Mouse (Mus musculus) liver, embryonic 15.5 days (tissue): ENCODE data around the gene Ifitm6. TPM values are rescaled to one million over a fixed set of nuclear protein-coding genes. Genes with fewer than 3 reads are reported as not detected.
A peak's percentile ranks its signal among the peaks of the same experiment; 100 is the strongest.
"Not testable (repeated sequence)": the region's sequence is repeated elsewhere in the genome, so short reads cannot be mapped to it uniquely, and the experiment has no call there.

Experiments
- ATAC-seq: fragments of 200-750 bp; cut with Nextera tagmentation; 2 replicates; pipeline ENCODE4 v1.8.0; 2017; ENCODE audit warnings: moderate number of reproducible peaks, mild to moderate bottlenecking, moderate library complexity; ENCODE audit not compliant: insufficient read depth
- H3K27ac ChIP-seq: fragments of 300-500 bp; sonication (generic); replicated peaks from 2 replicates; pipeline ENCODE4 v1.5.1; 2015; ENCODE audit warnings: mild to moderate bottlenecking, inconsistent platforms
- H3K27me3 ChIP-seq: fragments of 300-500 bp; sonication (generic); 2 replicates; pipeline ENCODE4 v1.6.1; 2015; ENCODE audit warnings: mild to moderate bottlenecking, inconsistent platforms
- H3K36me3 ChIP-seq: fragments of 300-500 bp; sonication (generic); replicated peaks from 2 replicates; pipeline ENCODE4 v1.6.1; 2015; ENCODE audit warnings: moderate library complexity, mild to moderate bottlenecking, inconsistent platforms
- H3K4me1 ChIP-seq: fragments of 300-500 bp; sonication (generic); replicated peaks from 2 replicates; pipeline ENCODE4 v1.6.1; 2015; ENCODE audit warnings: inconsistent platforms
- H3K4me2 ChIP-seq: fragments of 300-500 bp; sonication (generic); 2 replicates; pipeline ENCODE4 v1.6.1; 2015; ENCODE audit warnings: moderate library complexity, mild to moderate bottlenecking, inconsistent platforms
- H3K4me3 ChIP-seq: fragments of 300-500 bp; sonication (generic); replicated peaks from 2 replicates; pipeline ENCODE4 v1.5.1; 2015; ENCODE audit warnings: mild to moderate bottlenecking, inconsistent platforms
- H3K9ac ChIP-seq: fragments of 300-500 bp; sonication (generic); 2 replicates; pipeline ENCODE4 v1.6.1; 2015; ENCODE audit warnings: moderate library complexity, mild to moderate bottlenecking, inconsistent platforms
- H3K9me3 ChIP-seq: fragments of 300-500 bp; sonication (generic); replicated peaks from 2 replicates; pipeline ENCODE4 v1.6.1; 2016; ENCODE audit warnings: inconsistent platforms
- WGBS: fragments of 180-500 bp; shearing (Covaris S2); methylation state at CpG from one replicate; pipeline ENCODE4 v1.1.7; 2015; ENCODE audit warnings: mixed read lengths; ENCODE audit not compliant: insufficient replicate concordance; 5-methylcytosine and 5-hydroxymethylcytosine counted together
- polyA plus RNA-seq: library from polyadenylated mRNA; unstranded; fragments of >200 nt; fragmentation: Nextera tagmentation; extraction: Ambion mirVana; gene quantifications from 2 replicates; pipeline ENCODE4 v1.2.1, GENCODE M21; 2015

Ifitm6 gene
- polyA plus RNA-seq, 1 experiment from 2014 or later, result 23.2 TPM

DNA sequence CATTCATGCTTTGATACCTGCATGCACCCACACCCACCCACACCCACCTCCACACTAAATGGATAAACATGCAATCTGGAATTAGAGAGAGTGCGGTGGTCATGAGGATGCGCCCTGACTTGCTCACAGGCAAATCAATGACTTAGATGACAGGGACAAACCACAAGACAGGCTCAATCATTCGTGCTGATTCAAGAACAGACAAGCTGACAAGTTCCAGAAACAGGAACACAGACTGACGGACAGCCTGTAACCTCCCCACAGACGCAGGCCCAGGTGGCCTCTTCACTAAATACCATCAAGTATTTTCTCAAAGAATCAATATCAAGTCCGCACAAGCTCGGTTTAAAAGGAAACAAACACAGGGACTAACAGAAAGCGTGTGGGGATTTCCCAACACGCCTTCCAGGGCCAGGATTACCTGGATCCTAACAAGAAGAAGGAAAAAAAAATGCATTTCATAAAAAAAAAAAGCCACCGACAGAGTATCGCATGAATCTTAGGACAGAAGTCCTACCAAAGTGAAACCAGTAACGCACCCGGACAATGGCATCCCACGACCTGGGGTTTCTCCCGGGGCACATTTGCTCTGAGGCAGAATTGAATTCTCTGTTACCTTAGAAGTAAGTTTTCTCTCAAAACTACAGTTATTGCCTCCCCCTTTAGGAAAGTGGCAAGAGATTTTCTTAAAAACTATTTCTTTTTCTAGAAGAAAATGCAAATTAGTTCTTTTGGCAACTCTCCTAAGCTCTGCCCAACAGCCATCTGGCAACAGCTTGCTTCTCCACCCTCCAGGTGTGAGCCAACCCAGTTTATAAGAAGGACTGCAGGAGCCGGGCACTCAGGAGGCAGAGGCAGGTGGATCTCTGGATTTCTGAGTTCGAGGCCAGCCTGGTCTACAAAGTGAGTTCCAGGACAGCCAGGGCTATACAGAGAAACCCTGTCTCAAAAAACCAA lies 30.3 kb downstream of the Ifitm6 start:
- Histone ChIP-seq H3K27me3 (no peaks in the 10 kb centered on the region), H3K4me1 (peaks cover 13% of the 10 kb centered on the region), H3K9ac (no peak overlapping the region), H3K27ac (no peak overlapping the region), H3K36me3 (no peaks in the 10 kb centered on the region), H3K4me2 (no peak overlapping the region), H3K4me3 (no peak overlapping the region), H3K9me3 (no peaks in the 10 kb centered on the region)
- WGBS, result 49% methylated on average over 17 of the region's 17 CpGs
- ATAC-seq, result no peak

DNA sequence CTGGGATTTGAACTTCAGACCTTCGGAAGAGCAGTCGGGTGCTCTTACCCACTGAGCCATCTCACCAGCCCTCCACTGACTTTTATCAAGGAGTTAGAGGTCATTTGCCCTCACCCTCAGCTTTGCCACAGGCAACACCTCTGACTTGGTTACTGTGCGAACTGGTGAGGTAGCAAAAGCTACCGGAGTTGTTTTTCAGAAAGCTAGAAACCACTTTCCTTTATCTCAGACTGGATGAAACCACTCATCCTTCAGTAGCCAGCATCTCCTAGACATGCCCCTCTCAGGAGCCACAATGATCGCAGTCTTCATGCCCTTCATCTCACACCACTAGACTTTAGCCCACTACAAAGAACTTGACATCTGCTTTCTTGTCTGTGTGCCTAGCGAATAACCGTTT lies 34.8 kb downstream of the Ifitm6 start:
- Histone ChIP-seq H3K36me3 (no peaks in the 10 kb centered on the region), H3K9ac (no peak overlapping the region), H3K4me3 (no peak overlapping the region), H3K27me3 (no peaks in the 10 kb centered on the region), H3K4me2 (no peak overlapping the region), H3K4me1 (no peaks in the 10 kb centered on the region; the same call in 1 of the 2 replicates), H3K27ac (no peak overlapping the region), H3K9me3 (no peaks in the 10 kb centered on the region)
- no peak for ATAC-seq
- 42% methylated on average over 7 of the region's 7 CpGs for WGBS

DNA sequence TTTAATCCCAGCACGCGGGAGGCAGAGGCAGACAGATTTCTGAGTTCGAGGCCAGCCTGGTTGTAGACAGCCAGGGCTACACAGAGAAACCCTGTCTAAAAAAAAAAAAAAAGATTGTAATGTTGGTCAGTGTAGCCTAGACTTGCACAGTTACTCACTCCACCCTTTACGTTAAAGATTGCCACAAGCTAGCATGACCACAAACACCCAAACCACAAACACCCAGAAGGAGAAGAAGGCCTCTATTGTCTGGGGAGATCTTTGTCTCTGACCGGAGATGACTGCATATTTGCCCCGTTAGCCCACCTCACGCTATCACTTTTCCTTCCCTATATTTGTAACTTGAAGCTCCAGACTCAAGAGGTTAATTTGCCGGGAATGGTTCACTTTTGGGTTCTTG lies 36.0 kb downstream of the Ifitm6 start:
- Histone ChIP-seq H3K27ac (no peak overlapping the region), H3K4me3 (no peak overlapping the region), H3K9ac (no peak overlapping the region), H3K4me1 (no peaks in the 10 kb centered on the region; the same call in 1 of the 2 replicates), H3K36me3 (no peaks in the 10 kb centered on the region), H3K27me3 (no peaks in the 10 kb centered on the region), H3K9me3 (no peaks in the 10 kb centered on the region), H3K4me2 (no peak overlapping the region)
- WGBS, result 24% methylated on average over 8 of the region's 8 CpGs
- ATAC-seq, result no peak

DNA sequence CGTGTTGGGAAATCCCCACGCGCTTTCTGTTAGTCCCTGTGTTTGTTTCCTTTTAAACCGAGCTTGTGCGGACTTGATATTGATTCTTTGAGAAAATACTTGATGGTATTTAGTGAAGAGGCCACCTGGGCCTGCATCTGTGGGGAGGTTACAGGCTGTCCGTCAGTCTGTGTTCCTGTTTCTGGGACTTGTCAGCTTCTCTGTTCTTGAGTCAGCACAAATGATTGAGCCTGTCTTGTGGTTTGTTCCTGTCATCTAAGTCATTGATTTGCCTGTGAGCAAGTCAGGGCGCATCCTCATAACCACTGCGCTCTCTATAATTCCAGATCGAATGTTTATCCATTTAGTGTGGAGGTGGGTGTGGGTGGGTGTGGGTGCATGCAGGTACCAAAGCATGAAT lies 41.0 kb downstream of the Ifitm6 start:
- not testable (repeated sequence) for H3K4me2 ChIP-seq, H3K27ac ChIP-seq, H3K4me3 ChIP-seq, H3K36me3 ChIP-seq, H3K9me3 ChIP-seq, H3K9ac ChIP-seq, H3K27me3 ChIP-seq, ATAC-seq, H3K4me1 ChIP-seq
- WGBS, result 60% methylated on average over 9 of the region's 9 CpGs

DNA sequence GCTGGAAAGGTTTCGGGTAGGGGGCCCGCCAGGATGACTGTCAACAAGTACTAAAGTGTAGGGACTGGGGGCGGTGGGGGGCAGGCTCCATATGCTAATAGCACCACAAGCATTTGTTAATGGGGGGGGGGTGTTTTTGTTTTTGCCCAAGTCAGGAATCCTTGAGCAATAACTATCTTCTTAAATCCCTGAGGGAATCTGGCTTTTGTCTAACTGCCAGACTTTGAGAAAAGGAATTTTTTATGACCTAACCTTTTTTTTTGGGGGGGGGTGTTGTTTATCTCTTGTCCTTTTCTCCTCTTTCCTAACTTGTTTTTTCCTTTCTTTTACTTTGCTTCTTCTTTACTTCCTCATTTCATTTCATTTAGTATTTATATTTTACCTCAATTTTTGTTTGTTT lies 42.3 kb downstream of the Ifitm6 start:
- Histone ChIP-seq H3K9me3 (no peaks in the 10 kb centered on the region), H3K4me2 (no peak overlapping the region), H3K27me3 (no peaks in the 10 kb centered on the region), H3K4me3 (no peak overlapping the region), H3K36me3 (no peaks in the 10 kb centered on the region), H3K4me1 (peaks cover 12% of the 10 kb centered on the region), H3K9ac (no peak overlapping the region), H3K27ac (no peak overlapping the region)
- 48% methylated on average over 3 of the region's 3 CpGs for WGBS
- no peak for ATAC-seq

DNA sequence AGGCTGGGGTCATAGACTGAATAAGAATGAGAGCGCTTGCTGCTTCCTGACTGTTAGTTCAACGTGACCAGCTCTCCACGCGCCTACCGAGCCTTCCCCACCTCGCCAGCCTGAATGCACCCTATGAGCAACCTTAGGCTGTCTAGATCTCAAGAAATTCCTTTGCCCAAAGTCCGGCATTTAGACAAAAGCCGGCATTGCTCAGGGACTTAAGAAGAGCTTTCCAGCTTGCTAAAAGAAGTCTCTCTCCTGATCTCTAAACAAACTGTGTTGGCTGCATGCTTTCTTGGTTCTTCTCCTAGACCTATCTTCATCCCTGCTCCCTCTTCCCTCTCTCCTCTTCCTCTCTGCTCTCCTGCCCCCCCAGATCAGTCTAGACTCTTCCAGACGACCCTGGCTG lies 42.8 kb downstream of the Ifitm6 start:
- Histone ChIP-seq H3K4me1 (peaks cover 16% of the 10 kb centered on the region), H3K27me3 (no peaks in the 10 kb centered on the region), H3K9me3 (no peaks in the 10 kb centered on the region), H3K36me3 (no peaks in the 10 kb centered on the region), H3K27ac (no peak overlapping the region), H3K4me2 (no peak overlapping the region), H3K4me3 (no peak overlapping the region), H3K9ac (no peak overlapping the region)
- no peak for ATAC-seq
- 24% methylated on average over 9 of the region's 9 CpGs for WGBS

DNA sequence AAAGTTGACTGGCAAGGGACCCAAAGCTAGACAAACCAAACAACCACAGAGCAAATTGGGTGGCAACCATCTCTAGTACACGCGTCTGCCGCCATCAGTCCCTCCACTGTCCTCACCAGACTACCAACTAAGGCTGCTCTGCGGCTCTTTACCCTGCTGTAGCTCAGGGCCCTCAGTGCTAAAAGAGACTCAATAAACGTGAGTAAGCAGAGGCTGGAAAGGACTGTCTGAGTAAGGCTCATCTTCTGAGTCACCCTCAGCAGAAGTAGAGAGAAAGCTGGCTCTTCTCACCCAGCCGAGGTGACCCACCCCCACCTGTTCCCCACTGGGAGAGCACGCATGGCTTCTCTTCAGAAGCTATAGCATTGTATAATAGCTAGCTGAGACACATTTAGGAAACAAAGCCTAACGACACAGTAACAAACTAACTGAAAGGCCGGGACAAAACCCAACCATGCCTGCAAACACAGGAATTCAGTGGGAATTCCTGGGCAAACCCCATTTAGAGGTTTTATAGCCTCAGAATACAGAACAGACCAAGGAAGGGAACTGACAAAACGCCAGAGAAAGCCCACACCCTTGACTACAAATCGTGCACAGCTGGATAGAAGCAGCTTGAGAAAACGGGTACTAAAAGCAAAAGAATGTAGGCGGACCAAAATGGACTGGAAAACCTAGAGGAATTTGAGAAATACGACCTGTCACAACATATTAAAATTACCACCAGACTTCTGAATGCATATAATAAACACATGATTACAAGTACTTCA lies 44.1 kb downstream of the Ifitm6 start:
- Histone ChIP-seq H3K4me2 (no peak overlapping the region), H3K9me3 (no peaks in the 10 kb centered on the region), H3K36me3 (no peaks in the 10 kb centered on the region), H3K27ac (no peak overlapping the region), H3K27me3 (no peaks in the 10 kb centered on the region), H3K4me1 (peaks cover 23% of the 10 kb centered on the region), H3K4me3 (no peak overlapping the region), H3K9ac (no peak overlapping the region)
- ATAC-seq, result no peak
- 50% methylated on average over 14 of the region's 14 CpGs for WGBS

DNA sequence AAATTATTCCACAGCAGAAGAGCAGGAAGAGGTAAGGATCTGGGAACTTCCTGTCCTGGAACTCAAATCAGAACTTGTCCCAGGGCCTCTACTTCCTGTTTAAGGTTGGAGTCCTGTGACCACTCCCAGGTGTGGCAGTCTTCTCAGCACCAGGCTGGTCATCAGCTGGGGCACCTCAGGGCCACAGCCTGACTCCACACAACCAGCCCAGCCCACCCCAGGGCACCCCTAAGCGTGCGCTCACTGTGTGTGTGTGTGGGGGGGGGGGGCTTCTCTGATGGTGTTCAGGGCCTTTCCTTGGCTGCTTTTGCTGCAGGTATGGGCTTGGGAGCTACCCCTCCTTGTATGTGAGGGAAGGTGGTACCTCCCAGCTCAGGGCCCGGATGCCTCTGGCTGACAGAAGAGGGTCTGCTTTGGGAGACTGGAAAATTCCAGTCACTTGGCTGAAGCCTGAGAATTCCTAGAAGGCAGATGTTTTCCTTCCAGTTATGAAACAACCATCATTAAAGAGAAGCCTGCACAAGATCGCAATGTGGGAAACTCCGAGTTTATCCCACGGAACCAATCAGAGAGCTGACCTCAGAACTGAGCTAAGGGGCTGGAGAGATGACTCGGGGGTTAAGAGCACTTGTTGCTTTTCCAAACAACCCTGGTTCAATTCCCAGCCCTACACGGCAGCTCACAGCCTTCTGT lies 46.1 kb downstream of the Ifitm6 start:
- WGBS, result 77% methylated on average over 8 of the region's 8 CpGs
- Histone ChIP-seq H3K4me3 (no peak overlapping the region), H3K9ac (no peak overlapping the region), H3K36me3 (no peaks in the 10 kb centered on the region), H3K4me2 (no peak overlapping the region), H3K9me3 (no peaks in the 10 kb centered on the region), H3K27ac (0 out of 2 replicates have a peak overlapping the region, but pooled peaks have one; percentile 34), H3K4me1 (peaks cover 28% of the 10 kb centered on the region), H3K27me3 (no peaks in the 10 kb centered on the region)
- ATAC-seq, result no peak

DNA sequence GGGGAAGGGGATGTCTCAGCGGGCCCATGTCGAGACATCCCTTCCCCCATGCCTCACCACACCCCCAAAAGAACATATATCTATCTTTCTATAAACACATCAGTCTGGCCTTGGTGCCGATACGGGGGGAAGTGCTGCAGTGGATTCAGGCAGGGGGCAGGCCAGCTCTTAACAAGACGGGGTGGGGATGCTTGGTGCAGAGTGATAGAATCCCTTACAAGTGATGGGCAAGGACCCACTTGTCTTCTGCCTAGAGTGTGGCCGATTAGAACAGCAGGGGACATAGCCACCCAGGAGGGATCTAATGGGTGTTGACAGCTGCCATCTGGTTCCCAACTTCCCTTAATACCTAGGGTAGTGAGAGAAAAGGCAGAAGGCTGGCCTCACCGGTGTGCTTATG lies 46.8 kb downstream of the Ifitm6 start:
- Histone ChIP-seq H3K4me1 (peaks cover 28% of the 10 kb centered on the region), H3K4me2 (no peak overlapping the region), H3K36me3 (no peaks in the 10 kb centered on the region), H3K9me3 (no peaks in the 10 kb centered on the region), H3K4me3 (no peak overlapping the region), H3K9ac (no peak overlapping the region), H3K27ac (no peak overlapping the region), H3K27me3 (no peaks in the 10 kb centered on the region)
- WGBS, result 33% methylated on average over 7 of the region's 7 CpGs
- no peak for ATAC-seq

DNA sequence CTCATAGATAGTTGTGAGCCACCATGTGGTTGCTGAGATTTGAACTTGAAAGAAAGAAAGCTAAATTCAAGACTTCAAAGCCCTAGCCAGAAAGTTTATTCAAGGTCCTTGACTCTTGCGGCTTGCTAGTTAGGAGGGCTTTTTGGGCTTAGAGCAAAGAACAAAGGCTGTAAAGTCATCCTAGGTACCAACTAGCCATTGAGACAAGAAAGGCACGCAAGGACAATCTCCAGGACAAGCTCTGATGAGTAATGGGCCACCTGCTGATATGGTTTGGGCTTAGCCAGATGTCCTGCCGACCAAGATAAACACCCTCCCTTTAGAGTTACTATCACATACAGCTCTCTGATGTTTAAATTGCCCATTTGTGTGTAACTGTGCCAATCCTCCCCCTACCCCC lies 49.0 kb downstream of the Ifitm6 start:
- 25% methylated on average over 3 of the region's 3 CpGs for WGBS
- not testable (repeated sequence) for H3K36me3 ChIP-seq, H3K9ac ChIP-seq, H3K27me3 ChIP-seq, H3K4me3 ChIP-seq, H3K27ac ChIP-seq, ATAC-seq, H3K4me2 ChIP-seq, H3K9me3 ChIP-seq
- peaks cover 28% of the 10 kb centered on the region for H3K4me1 ChIP-seq
